Mouse (Mus musculus): Measurements from ENCODE around the gene Zfyve28. TPM values are rescaled to one million over a fixed set of nuclear protein-coding genes. Genes with fewer than 3 reads are reported as not detected.

The Zfyve28 gene
- polyA plus RNA-seq, 1 experiment from 2014 or later: 0.72 TPM

- Histone ChIP-seq H3K9ac (ENCODE audit: low read length) (no peak overlapping the region), H3K36me3 (ENCODE audit: control insufficient read depth, insufficient read depth) (no peaks in the 10 kb centered on the region), H3K9me3 (replicated peaks; ENCODE audit: control insufficient read depth, low read length) (no peaks in the 10 kb centered on the region), H3K4me3 (ENCODE audit: low read length) (no peak overlapping the region), H3K4me2 (ENCODE audit: low read depth, low read length) (no peak overlapping the region), H3K27ac (ENCODE audit: low read length) (no peak overlapping the region), H3K4me1 (ENCODE audit: control insufficient read depth, insufficient read depth, low read length) (no peaks in the 10 kb centered on the region), H3K27me3 (ENCODE audit: control insufficient read depth, insufficient read depth, low read length) (no peaks in the 10 kb centered on the region)
- no peak for ATAC-seq (replicated peaks; ENCODE audit: extremely low read depth, insufficient read depth, low FRiP score)
- WGBS: 68% methylated on average over 16 of the region's 16 CpGs
Measured at GRCm38 (mm10) chr5:34269197-34269920, 18.9 kb downstream of the Zfyve28 start.

GRCm38 (mm10) chr5:34266065-34266464 is 22.2 kb downstream of the Zfyve28 start:
- Histone ChIP-seq H3K27ac (ENCODE audit: low read length) (no peak overlapping the region), H3K4me3 (ENCODE audit: low read length) (no peak overlapping the region), H3K27me3 (ENCODE audit: control insufficient read depth, insufficient read depth, low read length) (no peaks in the 10 kb centered on the region), H3K36me3 (ENCODE audit: control insufficient read depth, insufficient read depth) (no peaks in the 10 kb centered on the region), H3K9me3 (replicated peaks; ENCODE audit: control insufficient read depth, low read length) (no peaks in the 10 kb centered on the region), H3K4me1 (ENCODE audit: control insufficient read depth, insufficient read depth, low read length) (no peaks in the 10 kb centered on the region), H3K9ac (ENCODE audit: low read length) (no peak overlapping the region), H3K4me2 (ENCODE audit: low read depth, low read length) (no peak overlapping the region)
- 61% methylated on average over 4 of the region's 4 CpGs for WGBS
- no peak for ATAC-seq (replicated peaks; ENCODE audit: extremely low read depth, insufficient read depth, low FRiP score)

- no peak overlapping the region for H3K27ac ChIP-seq (ENCODE audit: low read length)
- H3K9ac ChIP-seq (ENCODE audit: low read length): no peak overlapping the region
- H3K4me3 ChIP-seq (ENCODE audit: low read length): no peak overlapping the region
- H3K4me1 ChIP-seq (ENCODE audit: control insufficient read depth, insufficient read depth, low read length): no peaks in the 10 kb centered on the region
- no peaks in the 10 kb centered on the region for H3K36me3 ChIP-seq (ENCODE audit: control insufficient read depth, insufficient read depth)
- WGBS: 66% methylated on average over 3 of the region's 3 CpGs
- H3K4me2 ChIP-seq (ENCODE audit: low read depth, low read length): no peak overlapping the region
- no peaks in the 10 kb centered on the region for H3K9me3 ChIP-seq (replicated peaks; ENCODE audit: control insufficient read depth, low read length)
- ATAC-seq (replicated peaks; ENCODE audit: extremely low read depth, insufficient read depth, low FRiP score): no peak
- H3K27me3 ChIP-seq (ENCODE audit: control insufficient read depth, insufficient read depth, low read length): no peaks in the 10 kb centered on the region
Measured at GRCm38 (mm10) chr5:34259172-34259816, 29.0 kb downstream of the Zfyve28 start.

- Histone ChIP-seq H3K4me2 (ENCODE audit: low read depth, low read length) (no peak overlapping the region), H3K9ac (ENCODE audit: low read length) (no peak overlapping the region), H3K27me3 (ENCODE audit: control insufficient read depth, insufficient read depth, low read length) (no peaks in the 10 kb centered on the region), H3K4me3 (ENCODE audit: low read length) (no peak overlapping the region), H3K36me3 (ENCODE audit: control insufficient read depth, insufficient read depth) (no peaks in the 10 kb centered on the region), H3K9me3 (replicated peaks; ENCODE audit: control insufficient read depth, low read length) (no peaks in the 10 kb centered on the region), H3K27ac (ENCODE audit: low read length) (no peak overlapping the region), H3K4me1 (ENCODE audit: control insufficient read depth, insufficient read depth, low read length) (peaks cover 16% of the 10 kb centered on the region)
- no peak for ATAC-seq (replicated peaks; ENCODE audit: extremely low read depth, insufficient read depth, low FRiP score)
- WGBS: 77% methylated on average over 3 of the region's 3 CpGs
Measured at GRCm38 (mm10) chr5:34255189-34255588, 33.1 kb downstream of the Zfyve28 start.

GRCm38 (mm10) chr5:34254309-34254708 is 33.9 kb downstream of the Zfyve28 start:
- Histone ChIP-seq H3K27ac (ENCODE audit: low read length) (no peak overlapping the region), H3K9ac (ENCODE audit: low read length) (no peak overlapping the region), H3K4me2 (ENCODE audit: low read depth, low read length) (no peak overlapping the region), H3K27me3 (ENCODE audit: control insufficient read depth, insufficient read depth, low read length) (no peaks in the 10 kb centered on the region), H3K36me3 (ENCODE audit: control insufficient read depth, insufficient read depth) (no peaks in the 10 kb centered on the region), H3K4me1 (ENCODE audit: control insufficient read depth, insufficient read depth, low read length) (peaks cover 16% of the 10 kb centered on the region), H3K9me3 (replicated peaks; ENCODE audit: control insufficient read depth, low read length) (no peaks in the 10 kb centered on the region), H3K4me3 (ENCODE audit: low read length) (no peak overlapping the region)
- 61% methylated on average over 8 of the region's 8 CpGs for WGBS
- ATAC-seq (replicated peaks; ENCODE audit: extremely low read depth, insufficient read depth, low FRiP score): peak; percentile 34; the same call in 1 of the 2 replicates

GRCm38 (mm10) chr5:34252967-34253519 is 35.2 kb downstream of the Zfyve28 start:
- 64% methylated on average over 4 of the region's 4 CpGs for WGBS
- Histone ChIP-seq H3K4me1 (ENCODE audit: control insufficient read depth, insufficient read depth, low read length) (peaks cover 16% of the 10 kb centered on the region), H3K27ac (ENCODE audit: low read length) (no peak overlapping the region), H3K36me3 (ENCODE audit: control insufficient read depth, insufficient read depth) (no peaks in the 10 kb centered on the region), H3K9ac (ENCODE audit: low read length) (no peak overlapping the region), H3K27me3 (ENCODE audit: control insufficient read depth, insufficient read depth, low read length) (no peaks in the 10 kb centered on the region), H3K4me2 (ENCODE audit: low read depth, low read length) (no peak overlapping the region), H3K9me3 (replicated peaks; ENCODE audit: control insufficient read depth, low read length) (no peaks in the 10 kb centered on the region), H3K4me3 (ENCODE audit: low read length) (no peak overlapping the region)
- ATAC-seq (replicated peaks; ENCODE audit: extremely low read depth, insufficient read depth, low FRiP score): no peak

- ATAC-seq (replicated peaks; ENCODE audit: extremely low read depth, insufficient read depth, low FRiP score): no peak
- H3K9me3 ChIP-seq (replicated peaks; ENCODE audit: control insufficient read depth, low read length): no peaks in the 10 kb centered on the region
- peaks cover 16% of the 10 kb centered on the region for H3K4me1 ChIP-seq (ENCODE audit: control insufficient read depth, insufficient read depth, low read length)
- H3K27ac ChIP-seq (ENCODE audit: low read length): peak overlapping the region; percentile 52; the same call in 1 of the 2 replicates
- H3K27me3 ChIP-seq (ENCODE audit: control insufficient read depth, insufficient read depth, low read length): no peaks in the 10 kb centered on the region
- 11% methylated on average over 4 of the region's 4 CpGs for WGBS
- H3K4me2 ChIP-seq (ENCODE audit: low read depth, low read length): no peak overlapping the region
- no peak overlapping the region for H3K4me3 ChIP-seq (ENCODE audit: low read length)
- H3K36me3 ChIP-seq (ENCODE audit: control insufficient read depth, insufficient read depth): no peaks in the 10 kb centered on the region
- H3K9ac ChIP-seq (ENCODE audit: low read length): no peak overlapping the region
Measured at GRCm38 (mm10) chr5:34252307-34252966, 35.8 kb downstream of the Zfyve28 start.

GRCm38 (mm10) chr5:34251794-34252193 is 36.5 kb downstream of the Zfyve28 start:
- no peaks in the 10 kb centered on the region for H3K9me3 ChIP-seq (replicated peaks; ENCODE audit: control insufficient read depth, low read length)
- H3K36me3 ChIP-seq (ENCODE audit: control insufficient read depth, insufficient read depth): no peaks in the 10 kb centered on the region
- no peaks in the 10 kb centered on the region for H3K27me3 ChIP-seq (ENCODE audit: control insufficient read depth, insufficient read depth, low read length)
- peak overlapping the region; percentile 52; the same call in 1 of the 2 replicates for H3K27ac ChIP-seq (ENCODE audit: low read length)
- 53% methylated on average over 4 of the region's 4 CpGs for WGBS
- no peak overlapping the region for H3K9ac ChIP-seq (ENCODE audit: low read length)
- H3K4me2 ChIP-seq (ENCODE audit: low read depth, low read length): no peak overlapping the region
- ATAC-seq (replicated peaks; ENCODE audit: extremely low read depth, insufficient read depth, low FRiP score): no peak
- H3K4me3 ChIP-seq (ENCODE audit: low read length): no peak overlapping the region
- peaks cover 16% of the 10 kb centered on the region for H3K4me1 ChIP-seq (ENCODE audit: control insufficient read depth, insufficient read depth, low read length)

- Histone ChIP-seq H3K4me3 (ENCODE audit: low read length) (no peak overlapping the region), H3K9me3 (replicated peaks; ENCODE audit: control insufficient read depth, low read length) (no peaks in the 10 kb centered on the region), H3K4me1 (ENCODE audit: control insufficient read depth, insufficient read depth, low read length) (peaks cover 16% of the 10 kb centered on the region), H3K36me3 (ENCODE audit: control insufficient read depth, insufficient read depth) (no peaks in the 10 kb centered on the region), H3K27me3 (ENCODE audit: control insufficient read depth, insufficient read depth, low read length) (no peaks in the 10 kb centered on the region), H3K9ac (ENCODE audit: low read length) (no peak overlapping the region), H3K27ac (ENCODE audit: low read length) (no peak overlapping the region), H3K4me2 (ENCODE audit: low read depth, low read length) (no peak overlapping the region)
- 58% methylated on average over 3 of the region's 3 CpGs for WGBS
- ATAC-seq (replicated peaks; ENCODE audit: extremely low read depth, insufficient read depth, low FRiP score): no peak
Measured at GRCm38 (mm10) chr5:34250090-34250489, 38.2 kb downstream of the Zfyve28 start.
